Mouse (Mus musculus) heart, embryonic 16.5 days (tissue): ENCODE data around the gene Chst1. TPM values are rescaled to one million over a fixed set of nuclear protein-coding genes. Genes with fewer than 3 reads are reported as not detected.

ENCODE experiments used
- ATAC-seq: fragments of 200-750 bp; cut with Nextera tagmentation; replicated peaks from 2 replicates; pipeline ENCODE4 v1.8.0; 2017; ENCODE audit warnings: moderate number of reproducible peaks; ENCODE audit not compliant: insufficient read depth, low FRiP score; ENCODE audit errors: extremely low read depth
- H3K27ac ChIP-seq: fragments of 300-500 bp; sonication (generic); 2 replicates; pipeline ENCODE4 v1.5.1; 2014; ENCODE audit warnings: mild to moderate bottlenecking, low read length, control low read depth, moderate library complexity
- H3K27me3 ChIP-seq: fragments of 300-500 bp; sonication (generic); 2 replicates; pipeline ENCODE4 v1.6.1; 2014; ENCODE audit warnings: low read length, mixed read lengths; ENCODE audit not compliant: control insufficient read depth, insufficient read depth
- H3K36me3 ChIP-seq: fragments of 300-500 bp; sonication (generic); 2 replicates; pipeline ENCODE4 v1.6.1; 2014; ENCODE audit not compliant: control insufficient read depth, insufficient read depth
- H3K4me1 ChIP-seq: fragments of 300-500 bp; sonication (generic); 2 replicates; pipeline ENCODE4 v1.6.1; 2014; ENCODE audit warnings: low read length, mixed read lengths; ENCODE audit not compliant: control insufficient read depth, insufficient read depth
- H3K4me2 ChIP-seq: fragments of 300-500 bp; sonication (generic); 2 replicates; pipeline ENCODE4 v1.6.1; 2014; ENCODE audit warnings: low read depth, mild to moderate bottlenecking, control low read depth, low read length
- H3K4me3 ChIP-seq: fragments of 300-500 bp; sonication (generic); 2 replicates; pipeline ENCODE4 v1.5.1; 2014; ENCODE audit warnings: mild to moderate bottlenecking, control low read depth, low read length
- H3K9ac ChIP-seq: fragments of 300-500 bp; sonication (generic); 2 replicates; pipeline ENCODE4 v1.6.1; 2014; ENCODE audit warnings: low read length, control low read depth
- H3K9me3 ChIP-seq: fragments of 300-500 bp; sonication (generic); replicated peaks from 2 replicates; pipeline ENCODE4 v1.6.1; 2016; ENCODE audit warnings: low read length; ENCODE audit not compliant: control insufficient read depth
- WGBS: fragments of 180-500 bp; shearing (Covaris S2); extraction: QIAGEN DNeasy Blood & Tissue Kit; methylation state at CpG from one replicate; pipeline ENCODE4 v1.1.7; 2014; 5-methylcytosine and 5-hydroxymethylcytosine counted together
- polyA plus RNA-seq: library from polyadenylated mRNA; unstranded; fragments of >200 nt; fragmentation: Nextera tagmentation; extraction: Ambion mirVana; gene quantifications from 2 replicates; pipeline ENCODE4 v1.2.1, GENCODE M21; 2015

The Chst1 gene
- polyA plus RNA-seq, 1 experiment from 2014 or later = 2.5 TPM

DNA sequence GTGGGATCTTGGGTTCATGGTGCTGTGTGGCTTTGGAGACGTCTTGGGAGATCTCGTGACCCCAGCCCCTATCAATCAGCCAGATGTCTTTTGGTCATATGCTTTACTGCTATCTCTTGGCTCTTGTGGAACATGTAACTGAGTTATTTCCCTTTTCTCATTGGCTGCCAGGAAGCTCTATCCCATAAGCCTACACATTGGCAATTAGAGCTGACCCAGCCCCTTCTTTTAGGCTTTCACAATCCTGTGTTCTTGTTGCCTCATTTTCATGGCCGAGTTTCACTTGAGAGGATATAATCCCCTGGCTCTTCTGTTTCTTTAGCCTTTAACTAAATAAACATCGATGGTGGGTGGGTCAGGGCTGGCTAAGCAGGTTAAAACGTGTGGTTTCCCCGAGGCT is 7.6 kb downstream of the Chst1 start:
- no peak overlapping the region for H3K9ac ChIP-seq
- no peak for ATAC-seq
- WGBS = 47% methylated on average over 6 of the region's 6 CpGs
- no peak overlapping the region for H3K4me3 ChIP-seq
- H3K4me2 ChIP-seq = no peak overlapping the region
- no peaks in the 10 kb centered on the region for H3K4me1 ChIP-seq
- H3K9me3 ChIP-seq = no peaks in the 10 kb centered on the region
- H3K27me3 ChIP-seq = peaks cover 17% of the 10 kb centered on the region; the same call in 1 of the 2 replicates
- no peak overlapping the region for H3K27ac ChIP-seq
- H3K36me3 ChIP-seq = no peaks in the 10 kb centered on the region

DNA sequence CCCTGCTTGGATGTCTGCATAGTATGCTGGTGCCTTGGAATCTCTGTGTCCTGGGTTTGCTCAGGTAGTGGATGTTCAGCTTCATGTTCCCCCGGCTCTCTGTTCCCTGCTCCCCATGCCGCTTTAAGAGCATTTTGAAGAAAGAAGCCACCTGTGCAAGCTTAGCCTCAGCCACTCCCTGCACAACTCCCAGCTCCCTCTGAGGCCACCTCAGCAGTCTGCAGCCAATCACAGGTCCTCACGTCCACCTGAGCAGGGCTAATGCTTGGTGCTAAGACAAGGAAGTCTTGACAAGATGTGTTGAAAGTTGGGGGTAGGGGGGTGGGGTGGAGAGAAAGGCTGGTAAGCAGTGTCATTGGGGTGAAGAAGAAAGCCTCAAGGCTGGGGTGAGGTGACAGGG is 8.1 kb downstream of the Chst1 start:
- no peaks in the 10 kb centered on the region for H3K4me1 ChIP-seq
- peaks cover 13% of the 10 kb centered on the region; the same call in 1 of the 2 replicates for H3K27me3 ChIP-seq
- ATAC-seq = no peak
- H3K4me3 ChIP-seq = no peak overlapping the region
- H3K27ac ChIP-seq = no peak overlapping the region
- no peaks in the 10 kb centered on the region for H3K9me3 ChIP-seq
- H3K36me3 ChIP-seq = no peaks in the 10 kb centered on the region
- H3K4me2 ChIP-seq = no peak overlapping the region
- no peak overlapping the region for H3K9ac ChIP-seq
- 64% methylated on average over 3 of the region's 3 CpGs for WGBS

GRCm38 (mm10) chr2:92608013-92608619 is 8.6 kb downstream of the Chst1 start:
- no peak overlapping the region for H3K4me2 ChIP-seq
- no peak overlapping the region for H3K9ac ChIP-seq
- H3K4me1 ChIP-seq = no peaks in the 10 kb centered on the region
- 56% methylated on average over 12 of the region's 12 CpGs for WGBS
- no peaks in the 10 kb centered on the region for H3K9me3 ChIP-seq
- no peak overlapping the region for H3K27ac ChIP-seq
- ATAC-seq = no peak
- H3K36me3 ChIP-seq = no peaks in the 10 kb centered on the region
- peaks cover 8% of the 10 kb centered on the region; the same call in 1 of the 2 replicates for H3K27me3 ChIP-seq
- no peak overlapping the region for H3K4me3 ChIP-seq

DNA sequence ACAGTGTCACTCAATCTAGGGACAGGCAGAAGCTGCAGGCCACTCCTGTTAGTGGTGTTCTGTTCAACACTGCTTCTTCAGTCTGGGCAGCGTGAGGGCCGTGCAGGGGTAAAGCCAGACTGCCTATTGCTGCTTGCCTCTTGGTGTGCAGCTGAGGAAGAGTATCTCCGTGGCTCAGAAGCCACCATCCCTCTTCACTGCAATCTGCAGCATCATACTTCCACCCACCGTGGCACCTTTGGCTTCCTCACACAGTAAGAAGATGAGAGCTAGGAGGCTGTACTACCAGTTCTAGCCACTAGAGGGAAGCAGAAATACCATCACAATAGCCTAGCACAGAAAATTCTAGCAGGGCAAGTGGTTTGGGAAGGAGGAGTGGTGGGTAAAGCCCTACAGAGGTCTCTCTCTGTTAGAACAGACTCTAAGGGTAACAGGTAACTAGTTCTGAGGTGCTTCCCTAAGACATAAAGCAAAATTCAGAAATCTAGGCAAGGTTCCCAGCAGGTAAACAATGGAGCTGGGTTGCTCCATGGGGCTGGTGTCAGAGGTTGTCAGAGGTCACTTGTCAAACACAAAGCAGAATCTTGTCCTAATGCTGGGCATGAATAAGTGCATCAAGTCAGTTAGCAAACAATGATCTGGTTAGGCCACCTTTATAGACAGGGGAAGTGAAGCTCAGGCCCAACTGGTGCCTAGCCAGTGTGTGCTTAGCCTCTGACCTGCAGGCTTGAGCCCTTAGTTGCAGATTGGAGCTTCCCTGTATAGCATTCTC is 9.5 kb downstream of the Chst1 start:
- ATAC-seq = no peak
- peaks cover 3% of the 10 kb centered on the region; the same call in 1 of the 2 replicates for H3K27me3 ChIP-seq
- WGBS = 53% methylated on average over 4 of the region's 4 CpGs
- H3K4me2 ChIP-seq = no peak overlapping the region
- H3K36me3 ChIP-seq = no peaks in the 10 kb centered on the region
- H3K9ac ChIP-seq = no peak overlapping the region
- no peaks in the 10 kb centered on the region for H3K9me3 ChIP-seq
- no peak overlapping the region for H3K27ac ChIP-seq
- no peaks in the 10 kb centered on the region for H3K4me1 ChIP-seq
- H3K4me3 ChIP-seq = no peak overlapping the region

DNA sequence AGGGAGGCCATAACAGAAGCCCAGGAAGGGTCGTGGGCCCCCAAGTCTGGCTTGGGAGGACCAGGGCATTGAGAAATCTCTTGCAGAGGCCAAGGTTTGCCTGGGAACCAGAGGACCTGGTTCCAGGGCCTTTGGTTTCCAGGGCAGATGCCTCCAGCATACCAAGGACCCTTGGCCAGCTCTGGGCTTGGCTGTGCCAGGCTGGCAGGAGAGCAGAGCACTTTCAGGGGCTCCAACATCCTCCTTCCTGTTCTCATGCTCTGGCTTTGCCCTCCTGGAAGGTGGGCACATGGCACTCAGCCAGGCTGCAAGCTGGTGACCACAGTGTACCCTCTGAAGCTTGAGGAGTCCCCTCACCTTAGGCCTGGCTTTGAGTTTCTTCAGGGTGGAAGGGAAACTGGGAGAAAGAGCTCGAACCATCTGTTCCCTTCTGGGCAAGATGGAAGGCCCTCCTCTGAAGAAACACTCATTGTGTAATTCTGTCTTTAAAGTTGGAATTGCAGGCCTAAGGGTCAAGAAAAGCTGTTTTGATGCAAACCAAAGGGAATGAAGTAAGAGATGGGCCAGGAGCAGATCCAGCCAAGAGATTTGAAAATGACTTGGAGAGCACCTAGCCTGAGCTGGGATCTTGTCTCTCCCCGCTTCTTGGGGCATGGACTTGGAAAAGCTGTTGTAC is 10.3 kb downstream of the Chst1 start:
- 85% methylated on average over 3 of the region's 3 CpGs for WGBS
- Histone ChIP-seq H3K27me3 (peaks cover 3% of the 10 kb centered on the region; the same call in 1 of the 2 replicates), H3K4me3 (no peak overlapping the region), H3K4me2 (no peak overlapping the region), H3K36me3 (no peaks in the 10 kb centered on the region), H3K27ac (no peak overlapping the region), H3K9ac (no peak overlapping the region), H3K4me1 (no peaks in the 10 kb centered on the region), H3K9me3 (no peaks in the 10 kb centered on the region)
- no peak for ATAC-seq

- no peak overlapping the region for H3K4me2 ChIP-seq
- no peak overlapping the region for H3K9ac ChIP-seq
- H3K4me1 ChIP-seq = no peaks in the 10 kb centered on the region
- H3K4me3 ChIP-seq = no peak overlapping the region
- no peak for ATAC-seq
- H3K27me3 ChIP-seq = no peaks in the 10 kb centered on the region; the same call in 1 of the 2 replicates
- no peak overlapping the region for H3K27ac ChIP-seq
- no peaks in the 10 kb centered on the region for H3K9me3 ChIP-seq
- 89% methylated on average over 15 of the region's 15 CpGs for whole genome bisulfite sequencing
- H3K36me3 ChIP-seq = no peaks in the 10 kb centered on the region
These were observed 14.1 kb downstream of the Chst1 start for GRCm38 (mm10) chr2:92613645-92614044.

DNA sequence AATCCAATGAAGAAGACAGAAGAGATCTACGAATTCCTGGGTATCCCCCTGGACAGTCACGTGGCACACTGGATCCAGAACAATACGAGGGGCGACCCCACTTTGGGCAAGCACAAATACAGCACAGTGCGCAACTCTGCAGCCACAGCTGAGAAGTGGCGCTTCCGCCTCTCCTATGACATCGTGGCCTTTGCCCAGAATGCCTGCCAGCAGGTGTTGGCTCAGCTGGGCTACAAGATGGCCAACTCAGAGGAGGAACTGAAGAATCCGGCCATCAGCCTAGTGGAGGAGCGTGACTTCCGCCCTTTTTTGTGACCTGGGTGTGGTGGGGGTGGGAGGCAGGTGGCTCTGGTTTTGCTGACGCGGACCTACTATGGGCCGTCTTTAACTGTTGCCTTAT is 14.6 kb downstream of the Chst1 start:
- Histone ChIP-seq H3K4me2 (no peak overlapping the region), H3K36me3 (no peaks in the 10 kb centered on the region), H3K9me3 (no peaks in the 10 kb centered on the region), H3K9ac (no peak overlapping the region), H3K27me3 (no peaks in the 10 kb centered on the region; the same call in 1 of the 2 replicates), H3K4me3 (no peak overlapping the region), H3K4me1 (no peaks in the 10 kb centered on the region), H3K27ac (no peak overlapping the region)
- ATAC-seq = no peak
- 85% methylated on average over 14 of the region's 14 CpGs for WGBS

DNA sequence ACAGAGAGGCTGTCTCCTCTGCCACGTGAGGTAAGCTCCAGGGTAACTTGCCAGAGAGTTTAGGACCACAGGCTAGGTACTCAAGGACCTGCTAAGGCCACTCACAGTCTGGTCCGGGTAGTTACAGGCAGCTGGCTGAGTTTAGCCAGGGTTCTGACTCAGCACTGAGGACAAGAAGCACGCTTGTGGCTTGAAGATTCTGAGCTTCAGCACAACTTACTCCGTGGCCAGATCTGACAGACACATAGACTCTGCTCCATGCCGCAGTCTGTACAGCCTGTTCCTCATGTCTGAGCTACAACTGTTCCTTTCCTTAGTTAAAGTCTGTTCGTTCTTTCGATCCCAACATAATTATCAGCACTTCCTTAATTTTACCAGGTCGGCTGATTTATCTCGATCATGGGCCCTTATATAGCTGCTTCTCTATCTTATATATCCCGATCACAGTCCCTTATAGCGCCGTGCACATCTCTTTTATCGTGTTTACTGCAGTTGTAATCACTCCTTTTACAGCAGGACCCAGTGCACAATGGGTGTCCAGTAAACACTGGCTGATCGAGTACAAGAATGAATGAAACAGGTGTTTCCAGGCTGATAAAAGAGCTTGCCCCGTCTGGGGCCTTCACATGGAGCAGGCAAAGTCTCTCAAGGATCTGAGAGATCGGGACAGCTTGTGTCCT is 17.7 kb downstream of the Chst1 start:
- 68% methylated on average over 16 of the region's 16 CpGs for WGBS
- Histone ChIP-seq H3K36me3 (no peaks in the 10 kb centered on the region), H3K4me2 (no peak overlapping the region), H3K9ac (no peak overlapping the region), H3K27me3 (no peaks in the 10 kb centered on the region), H3K4me1 (no peaks in the 10 kb centered on the region), H3K4me3 (no peak overlapping the region), H3K9me3 (peaks cover 2% of the 10 kb centered on the region; the same call in 1 of the 2 replicates), H3K27ac (peak overlapping the region; percentile 28; the same call in 1 of the 2 replicates)
- no peak for ATAC-seq
